Mouse (Mus musculus) MEL (cell line): ENCODE data around the gene Nop14.

ENCODE experiments used
- CHD2 ChIP-seq: IDR thresholded peaks from 2 replicates; pipeline ENCODE4 v1.6.1; 2011; ENCODE audit warnings: low read length, improper control_type of control experiment
- CTCF ChIP-seq, 3 experiments: IDR thresholded peaks in 2 of 3; conservative IDR thresholded peaks in 1 of 3; 2 replicates each; pipeline ENCODE4 v1.5.1; 2011 to 2012; ENCODE audit warnings: low read length in 3 of 3, low read depth in 2 of 3, mild to moderate bottlenecking in 2 of 3, improper control_type of control experiment in 1 of 3, inconsistent platforms in 1 of 3, mixed read lengths in 1 of 3, moderate library complexity in 1 of 3; ENCODE audit not compliant: control insufficient read depth in 1 of 3, insufficient read depth in 1 of 3, poor library complexity in 1 of 3, severe bottlenecking in 1 of 3
- GABPA ChIP-seq: IDR thresholded peaks from 2 replicates; pipeline ENCODE4 v1.6.1; 2012; ENCODE audit warnings: low read depth, mild to moderate bottlenecking, inconsistent platforms, low read length, improper control_type of control experiment, moderate library complexity
- GATA1 ChIP-seq: IDR thresholded peaks from 2 replicates; pipeline ENCODE4 v1.6.1; 2011; ENCODE audit warnings: low read depth, low read length, improper control_type of control experiment
- MAX ChIP-seq: IDR thresholded peaks from 2 replicates; pipeline ENCODE4 v1.6.1; 2011; ENCODE audit warnings: low read length, improper control_type of control experiment
- MEF2A ChIP-seq: IDR thresholded peaks from 2 replicates; pipeline ENCODE4 v1.6.1; 2014; ENCODE audit warnings: low read depth, mild to moderate bottlenecking, inconsistent platforms, low read length, improper control_type of control experiment; ENCODE audit not compliant: poor library complexity, insufficient replicate concordance, severe bottlenecking; ENCODE audit errors: extremely low read depth
- MYC ChIP-seq: IDR thresholded peaks from 2 replicates; pipeline ENCODE4 v1.6.1; 2011; ENCODE audit warnings: low read depth, mild to moderate bottlenecking, low read length, improper control_type of control experiment, moderate library complexity
- POLR2A ChIP-seq, 2 experiments: IDR thresholded peaks; 2 replicates each; pipeline ENCODE4 v1.6.1; 2011 to 2012; ENCODE audit warnings: low read length in 2 of 2, mild to moderate bottlenecking in 2 of 2, control low read depth in 1 of 2, improper control_type of control experiment in 1 of 2, low read depth in 1 of 2, moderate library complexity in 1 of 2; ENCODE audit not compliant: control insufficient read depth in 1 of 2, insufficient read depth in 1 of 2, poor library complexity in 1 of 2
- SMC3 ChIP-seq: IDR thresholded peaks from 2 replicates; pipeline ENCODE4 v1.6.1; 2011; ENCODE audit warnings: low read depth, low read length, improper control_type of control experiment
- USF1 ChIP-seq: IDR thresholded peaks from 2 replicates; pipeline ENCODE4 v1.6.1; 2014; ENCODE audit warnings: low read depth, mild to moderate bottlenecking, inconsistent platforms, low read length, improper control_type of control experiment, moderate library complexity
- ZNF384 ChIP-seq: IDR thresholded peaks from 2 replicates; pipeline ENCODE4 v1.6.1; 2012; ENCODE audit warnings: low read depth, mild to moderate bottlenecking, inconsistent platforms, low read length, improper control_type of control experiment

GRCm38 (mm10) chr5:34695521-34695920, 35.6 kb upstream of the Nop14 start:
- TF ChIP-seq MAX: no peak
- no peak for TF ChIP-seq POLR2A (IDR thresholded peaks at IDR 0.05; ENCODE audit: control insufficient read depth in 1 of 2, insufficient read depth in 1 of 2, low read depth in 1 of 2, low read length in 2 of 2, poor library complexity in 1 of 2)
- TF ChIP-seq CHD2: no peak
- TF ChIP-seq CTCF (IDR thresholded peaks at IDR 0.05 in 2 of 3, conservative IDR thresholded peaks at IDR 0.05 in 1 of 3; ENCODE audit: control insufficient read depth in 1 of 3, insufficient read depth in 1 of 3, low read depth in 2 of 3, low read length in 3 of 3, poor library complexity in 1 of 3, severe bottlenecking in 1 of 3): no peak
- no peak for TF ChIP-seq SMC3
- TF ChIP-seq MEF2A: no peak
- TF ChIP-seq GATA1: no peak
- no peak for TF ChIP-seq USF1
- TF ChIP-seq GABPA: no peak
- TF ChIP-seq MYC: no peak
- no peak for TF ChIP-seq ZNF384
